Mouse (Mus musculus) limb, embryonic 15.5 days (tissue): ENCODE measurements around the gene Sost. TPM values are rescaled to one million over a fixed set of nuclear protein-coding genes. Genes with fewer than 3 reads are reported as not detected.
"Not testable (repeated sequence)": the region's sequence is repeated elsewhere in the genome, so short reads cannot be mapped to it uniquely, and the experiment has no call there.

Source experiments
- ATAC-seq: fragments of 200-750 bp; cut with Nextera tagmentation; 2 replicates; pipeline ENCODE4 v1.8.0; 2017; ENCODE audit warnings: low read depth, moderate TSS enrichment; ENCODE audit not compliant: insufficient number of reproducible peaks, low FRiP score, low TSS enrichment
- H3K27ac ChIP-seq: fragments of 300-500 bp; sonication (generic); 2 replicates; pipeline ENCODE4 v1.5.1; 2015; ENCODE audit warnings: moderate library complexity, mild to moderate bottlenecking, inconsistent platforms
- H3K27me3 ChIP-seq: fragments of 300-500 bp; sonication (generic); 2 replicates; pipeline ENCODE4 v1.6.1; 2015; ENCODE audit warnings: inconsistent platforms
- H3K36me3 ChIP-seq: fragments of 300-500 bp; sonication (generic); 2 replicates; pipeline ENCODE4 v1.6.1; 2015; ENCODE audit warnings: inconsistent platforms
- H3K4me1 ChIP-seq: fragments of 300-500 bp; sonication (generic); 2 replicates; pipeline ENCODE4 v1.6.1; 2015; ENCODE audit warnings: inconsistent platforms
- H3K4me2 ChIP-seq: fragments of 300-500 bp; sonication (generic); 2 replicates; pipeline ENCODE4 v1.6.1; 2015; ENCODE audit warnings: mild to moderate bottlenecking, inconsistent platforms
- H3K4me3 ChIP-seq: fragments of 300-500 bp; sonication (generic); 2 replicates; pipeline ENCODE4 v1.5.1; 2015; ENCODE audit warnings: mild to moderate bottlenecking, inconsistent platforms
- H3K9ac ChIP-seq: fragments of 300-500 bp; sonication (generic); 2 replicates; pipeline ENCODE4 v1.6.1; 2015; ENCODE audit warnings: inconsistent platforms
- H3K9me3 ChIP-seq: fragments of 300-500 bp; sonication (generic); 2 replicates; pipeline ENCODE4 v1.6.1; 2016; ENCODE audit warnings: inconsistent platforms
- WGBS: fragments of 180-500 bp; shearing (Covaris S2); methylation state at CpG from one replicate; pipeline ENCODE4 v1.1.7; 2015; 5-methylcytosine and 5-hydroxymethylcytosine counted together
- polyA plus RNA-seq: library from polyadenylated mRNA; unstranded; fragments of >200 nt; fragmentation: Nextera tagmentation; extraction: Ambion mirVana; gene quantifications from 2 replicates; pipeline ENCODE4 v1.2.1, GENCODE M21; 2015

Gene Sost
- polyA plus RNA-seq, 1 experiment from 2014 or later = 0.50 TPM

- Histone ChIP-seq H3K4me3 (no peak overlapping the region), H3K36me3 (no peaks in the 10 kb centered on the region), H3K4me1 (no peaks in the 10 kb centered on the region), H3K27me3 (no peaks in the 10 kb centered on the region), H3K27ac (no peak overlapping the region), H3K9ac (no peak overlapping the region), H3K9me3 (no peaks in the 10 kb centered on the region), H3K4me2 (no peak overlapping the region)
- WGBS = 39% methylated on average over 5 of the region's 5 CpGs
- ATAC-seq = no peak
Observed at GRCm38 (mm10) chr11:101998258-101998657, 31.4 kb upstream of the Sost start.

DNA sequence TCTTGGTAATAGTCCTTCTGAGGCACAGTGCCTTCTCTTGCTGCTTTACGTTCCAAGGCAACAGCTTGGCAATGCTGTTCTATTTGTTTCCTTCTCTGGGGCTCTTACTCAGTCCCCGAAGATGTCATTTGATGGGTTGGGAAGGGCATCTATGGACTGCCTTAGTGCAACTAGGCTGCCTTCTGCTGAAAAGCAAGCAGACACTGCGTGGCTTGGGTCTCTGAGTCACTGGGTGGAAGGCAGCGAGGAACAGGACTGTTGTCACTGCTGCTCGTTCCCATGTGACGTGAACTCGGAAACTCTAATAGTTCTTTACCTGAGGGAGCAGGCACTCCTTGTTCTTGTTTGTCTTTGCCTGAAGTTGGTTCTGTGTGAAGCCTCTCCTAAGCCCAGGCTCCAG is 29.1 kb upstream of the Sost start:
- Histone ChIP-seq H3K4me1 (no peaks in the 10 kb centered on the region), H3K27ac (no peak overlapping the region), H3K27me3 (no peaks in the 10 kb centered on the region), H3K9me3 (no peaks in the 10 kb centered on the region), H3K4me3 (no peak overlapping the region), H3K9ac (no peak overlapping the region), H3K36me3 (no peaks in the 10 kb centered on the region), H3K4me2 (no peak overlapping the region)
- WGBS = 87% methylated on average over 7 of the region's 7 CpGs
- ATAC-seq = no peak

DNA sequence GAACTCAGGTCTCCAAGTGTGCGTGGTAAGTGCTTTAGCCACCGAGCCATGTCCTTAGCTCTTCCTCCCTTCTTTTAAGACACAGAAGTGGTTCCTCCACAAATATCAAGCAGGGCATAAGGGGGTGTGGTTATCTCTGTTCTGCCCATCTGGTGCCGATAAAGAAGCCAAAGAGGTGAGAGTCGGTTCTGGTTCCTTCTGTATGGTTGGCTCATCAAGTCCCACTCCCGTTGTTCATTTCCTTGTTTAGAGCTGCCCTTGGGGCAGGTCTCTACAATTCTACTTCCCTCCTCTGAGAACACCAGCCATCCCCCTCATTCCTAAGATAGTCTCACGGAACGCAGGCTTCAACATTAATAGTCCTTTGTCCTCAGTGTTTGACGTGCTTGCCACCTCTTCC is 27.3 kb upstream of the Sost start:
- Histone ChIP-seq H3K9me3 (no peaks in the 10 kb centered on the region), H3K9ac (no peak overlapping the region), H3K27ac (no peak overlapping the region), H3K27me3 (no peaks in the 10 kb centered on the region), H3K36me3 (no peaks in the 10 kb centered on the region), H3K4me3 (no peak overlapping the region), H3K4me1 (no peaks in the 10 kb centered on the region), H3K4me2 (no peak overlapping the region)
- 52% methylated on average over 8 of the region's 8 CpGs for WGBS
- no peak for ATAC-seq

GRCm38 (mm10) chr11:101992411-101992810 is 25.6 kb upstream of the Sost start:
- Histone ChIP-seq H3K27me3 (no peaks in the 10 kb centered on the region), H3K4me3 (no peak overlapping the region), H3K4me2 (no peak overlapping the region), H3K9ac (no peak overlapping the region), H3K4me1 (no peaks in the 10 kb centered on the region), H3K9me3 (no peaks in the 10 kb centered on the region), H3K36me3 (no peaks in the 10 kb centered on the region), H3K27ac (no peak overlapping the region)
- WGBS = 88% methylated on average over 7 of the region's 7 CpGs
- no peak for ATAC-seq

DNA sequence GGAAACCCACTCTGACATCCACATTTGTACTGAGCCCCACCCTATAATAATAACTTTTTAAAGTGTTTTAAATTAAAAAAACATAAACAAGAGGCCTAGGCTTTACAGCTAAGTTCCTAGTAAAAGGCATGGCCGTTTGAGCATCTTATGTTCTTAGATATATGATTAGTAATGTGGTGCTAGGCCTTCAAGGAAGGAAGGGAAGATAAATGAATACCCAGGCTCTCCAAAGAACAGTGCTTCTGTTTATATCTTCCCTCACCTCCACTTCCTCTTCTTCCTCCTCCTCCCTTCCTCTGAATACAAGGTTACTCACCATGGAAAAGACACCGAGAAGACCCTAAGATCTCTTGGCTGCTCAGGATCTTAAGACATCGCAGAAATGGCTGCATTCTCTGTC is 25.0 kb upstream of the Sost start:
- Histone ChIP-seq H3K4me2 (no peak overlapping the region), H3K9me3 (no peaks in the 10 kb centered on the region), H3K27ac (no peak overlapping the region), H3K4me1 (no peaks in the 10 kb centered on the region), H3K27me3 (no peaks in the 10 kb centered on the region), H3K9ac (no peak overlapping the region), H3K36me3 (no peaks in the 10 kb centered on the region), H3K4me3 (no peak overlapping the region)
- WGBS = 69% methylated on average over 3 of the region's 3 CpGs
- ATAC-seq = no peak

DNA sequence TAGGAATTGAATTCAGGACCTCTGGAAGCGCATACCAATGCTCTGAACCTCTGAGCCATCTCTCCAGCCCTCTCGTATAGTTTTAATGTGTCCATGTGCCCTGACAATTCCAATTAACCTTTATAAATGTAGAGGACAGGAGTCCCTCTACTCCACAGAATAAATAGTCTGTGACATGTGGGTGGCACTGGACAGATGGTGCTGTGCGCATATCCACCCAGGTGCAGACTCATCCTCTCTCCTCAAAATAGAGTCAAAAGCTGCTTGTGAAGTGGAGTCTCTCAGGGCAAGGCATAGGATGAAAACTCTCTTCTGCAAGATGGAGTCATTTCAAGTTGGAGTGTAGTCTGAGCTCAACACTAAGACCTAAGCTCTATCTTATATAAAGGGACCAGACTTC is 23.4 kb upstream of the Sost start:
- no peak overlapping the region for H3K9ac ChIP-seq
- H3K27me3 ChIP-seq = no peaks in the 10 kb centered on the region
- peaks cover 8% of the 10 kb centered on the region for H3K4me1 ChIP-seq
- WGBS = 80% methylated on average over 3 of the region's 3 CpGs
- no peak for ATAC-seq
- H3K36me3 ChIP-seq = no peaks in the 10 kb centered on the region
- no peak overlapping the region for H3K4me2 ChIP-seq
- H3K4me3 ChIP-seq = no peak overlapping the region
- no peaks in the 10 kb centered on the region for H3K9me3 ChIP-seq
- H3K27ac ChIP-seq = no peak overlapping the region

GRCm38 (mm10) chr11:101986913-101987312 is 20.1 kb upstream of the Sost start, which contains the start of gene Dusp3:
Dusp3 (minus strand) TSS chr11:101987013.
- Histone ChIP-seq H3K4me2 (no peak within 1 kb of the TSS; the same call in 1 of the 2 replicates), H3K9me3 (no peaks in the 10 kb centered on the region), H3K36me3 (no peaks in the 10 kb centered on the region), H3K4me3 (no peak within 1 kb of the TSS), H3K9ac (no peak within 1 kb of the TSS), H3K4me1 (peaks cover 28% of the 10 kb centered on the region), H3K27me3 (peaks cover 3% of the 10 kb centered on the region; the same call in 1 of the 2 replicates), H3K27ac (no peak within 1 kb of the TSS)
- 87% methylated on average over 3 of the region's 3 CpGs for WGBS
- ATAC-seq = no peak

DNA sequence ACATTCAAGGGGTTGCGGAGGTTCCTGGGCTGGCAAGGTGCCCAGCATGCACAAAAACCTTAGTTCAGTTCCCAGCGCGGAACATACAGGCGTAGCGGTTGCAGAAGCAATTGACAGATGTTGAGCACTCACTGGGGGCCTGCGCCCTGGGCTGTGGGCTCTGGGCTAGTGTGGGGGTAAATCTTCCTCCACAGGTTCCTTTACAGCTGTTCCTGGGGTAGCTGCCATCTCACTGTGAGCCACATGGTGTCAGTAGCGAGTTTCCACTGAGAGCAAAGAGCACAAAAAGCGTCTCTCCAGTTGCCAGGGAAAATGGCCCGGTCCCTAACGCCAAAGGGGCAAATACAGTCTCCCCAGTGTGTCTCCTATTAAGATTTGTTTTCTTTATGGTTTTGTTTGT is 19.2 kb upstream of the Sost start:
- H3K27me3 ChIP-seq = peaks cover 3% of the 10 kb centered on the region; the same call in 1 of the 2 replicates
- H3K4me3 ChIP-seq = no peak overlapping the region
- no peak overlapping the region for H3K27ac ChIP-seq
- 2% methylated on average over 10 of the region's 10 CpGs for WGBS
- no peak overlapping the region; the same call in 1 of the 2 replicates for H3K4me2 ChIP-seq
- ATAC-seq = no peak
- no peak overlapping the region for H3K9ac ChIP-seq
- peaks cover 28% of the 10 kb centered on the region for H3K4me1 ChIP-seq
- no peaks in the 10 kb centered on the region for H3K9me3 ChIP-seq
- H3K36me3 ChIP-seq = peaks cover 4% of the 10 kb centered on the region; the same call in 1 of the 2 replicates

DNA sequence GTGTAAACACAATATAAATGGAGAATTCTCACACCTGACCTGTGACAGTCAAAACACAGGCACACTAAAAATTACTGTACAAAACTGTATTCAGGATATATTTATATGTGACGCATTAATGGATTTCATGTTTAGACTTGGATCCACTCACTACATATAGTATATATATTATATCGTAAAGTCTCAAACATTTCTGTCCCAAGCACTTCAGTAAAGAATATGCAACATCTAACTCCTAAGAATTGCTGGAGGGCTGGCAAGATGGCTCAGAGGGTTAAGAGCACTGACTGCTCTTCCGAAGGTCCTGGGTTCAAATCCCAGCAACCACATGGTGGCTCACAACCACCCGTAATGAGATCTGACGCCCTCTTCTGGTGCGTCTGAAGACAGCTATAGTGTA is 18.6 kb upstream of the Sost start:
- H3K36me3 ChIP-seq, ATAC-seq, H3K4me2 ChIP-seq, H3K4me3 ChIP-seq, H3K27ac ChIP-seq, H3K9ac ChIP-seq, H3K27me3 ChIP-seq, H3K9me3 ChIP-seq: not testable (repeated sequence)
- WGBS = 58% methylated on average over 6 of the region's 6 CpGs
- peaks cover 28% of the 10 kb centered on the region for H3K4me1 ChIP-seq

GRCm38 (mm10) chr11:101984054-101985025 is 17.5 kb upstream of the Sost start, which contains the start of gene Cfap97d1:
Cfap97d1 (plus strand) TSS chr11:101984279.
- Histone ChIP-seq H3K9ac (peak within 1 kb of the TSS; percentile 70), H3K9me3 (no peaks in the 10 kb centered on the region), H3K27me3 (peaks cover 3% of the 10 kb centered on the region; the same call in 1 of the 2 replicates), H3K36me3 (peaks cover 13% of the 10 kb centered on the region; the same call in 1 of the 2 replicates), H3K4me2 (peak within 1 kb of the TSS; percentile 92), H3K4me1 (peaks cover 28% of the 10 kb centered on the region), H3K4me3 (peak within 1 kb of the TSS; percentile 68), H3K27ac (peak within 1 kb of the TSS; percentile 84)
- ATAC-seq = peak; percentile 68
- 1% methylated on average over 69 of the region's 71 CpGs for WGBS

DNA sequence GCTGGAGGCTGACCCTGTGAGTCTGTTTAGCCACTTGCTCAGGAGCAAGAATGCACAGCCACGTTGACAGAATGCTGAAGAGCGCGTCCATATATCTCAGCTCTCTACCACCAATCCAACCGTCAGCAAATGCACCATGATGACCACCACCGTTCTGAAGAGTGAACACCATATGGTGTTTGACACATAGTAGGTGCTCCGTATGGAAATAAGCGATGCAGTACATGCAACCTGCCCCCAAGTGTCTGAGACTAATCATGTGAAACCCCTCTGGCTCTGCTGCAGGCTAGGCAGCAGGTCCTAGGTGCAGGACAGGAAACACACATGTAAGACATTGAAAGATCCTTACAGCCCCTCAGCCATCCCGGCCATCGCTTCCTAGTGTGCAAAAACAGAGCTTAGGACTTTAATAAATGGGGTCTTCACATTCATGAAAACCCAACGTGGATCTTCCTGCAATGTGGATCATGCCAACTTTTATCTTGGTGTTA is 16.7 kb upstream of the Sost start:
- H3K36me3 ChIP-seq = peaks cover 13% of the 10 kb centered on the region; the same call in 1 of the 2 replicates
- WGBS = 68% methylated on average over 10 of the region's 10 CpGs
- H3K4me3 ChIP-seq = peak overlapping the region; percentile 68
- no peaks in the 10 kb centered on the region for H3K9me3 ChIP-seq
- peaks cover 3% of the 10 kb centered on the region; the same call in 1 of the 2 replicates for H3K27me3 ChIP-seq
- H3K4me2 ChIP-seq = peak overlapping the region; percentile 92
- peak overlapping the region; percentile 43 for H3K27ac ChIP-seq
- no peak for ATAC-seq
- H3K9ac ChIP-seq = no peak overlapping the region
- peaks cover 28% of the 10 kb centered on the region for H3K4me1 ChIP-seq

DNA sequence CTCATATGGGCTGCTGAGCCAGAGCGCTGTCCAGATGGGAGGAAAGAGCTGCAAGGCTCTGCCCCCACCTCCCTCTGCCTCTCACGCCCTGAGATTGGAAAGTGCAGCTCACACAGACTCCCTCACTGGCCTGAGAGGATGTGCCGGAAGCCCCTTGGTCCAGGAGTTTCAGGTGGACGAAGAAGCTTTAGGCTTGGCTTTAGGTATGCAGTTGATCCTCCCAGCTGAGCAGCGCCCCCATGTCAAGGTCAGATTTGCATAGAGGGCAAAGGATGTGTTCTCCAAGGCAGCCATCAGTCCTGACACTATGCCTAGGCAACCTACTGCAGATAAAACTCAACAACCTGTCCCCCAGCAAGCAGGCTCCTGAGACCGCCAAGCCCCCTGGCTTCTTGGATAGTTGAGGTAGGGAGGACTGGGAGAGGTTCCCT is 16.2 kb upstream of the Sost start:
- Histone ChIP-seq H3K4me2 (no peak overlapping the region), H3K27ac (peak overlapping the region; percentile 43; the same call in 1 of the 2 replicates), H3K27me3 (peaks cover 3% of the 10 kb centered on the region; the same call in 1 of the 2 replicates), H3K9me3 (no peaks in the 10 kb centered on the region), H3K4me3 (no peak overlapping the region), H3K9ac (no peak overlapping the region), H3K36me3 (peaks cover 13% of the 10 kb centered on the region; the same call in 1 of the 2 replicates), H3K4me1 (peaks cover 28% of the 10 kb centered on the region)
- 52% methylated on average over 6 of the region's 6 CpGs for WGBS
- no peak for ATAC-seq
